Mouse (Mus musculus) ovary, postnatal 36 days (tissue): ENCODE measurements around the gene Saysd1.
"Not testable (repeated sequence)": the region's sequence is repeated elsewhere in the genome, so short reads cannot be mapped to it uniquely, and the experiment has no call there.

Experiments used
- DNase-seq: peaks from one replicate; pipeline ENCODE4 v3.0.0; 2022; ENCODE audit warnings: low spot score, mixed read lengths

Saysd1 gene

GRCm38 (mm10) chr14:20032738-20033116, 105.6 kb downstream of the Saysd1 start:
- DNase-seq: no peak

GRCm38 (mm10) chr14:20032016-20032737, 106.2 kb downstream of the Saysd1 start:
- no peak for DNase-seq

GRCm38 (mm10) chr14:20029606-20030005, 108.7 kb downstream of the Saysd1 start:
- no peak for DNase-seq

- DNase-seq: not testable (repeated sequence)
Observed at GRCm38 (mm10) chr14:20027475-20027874, 110.9 kb downstream of the Saysd1 start.
